Comparison of ENCODE assay signal across 9 mouse cellular contexts in the genomic region with DNA sequence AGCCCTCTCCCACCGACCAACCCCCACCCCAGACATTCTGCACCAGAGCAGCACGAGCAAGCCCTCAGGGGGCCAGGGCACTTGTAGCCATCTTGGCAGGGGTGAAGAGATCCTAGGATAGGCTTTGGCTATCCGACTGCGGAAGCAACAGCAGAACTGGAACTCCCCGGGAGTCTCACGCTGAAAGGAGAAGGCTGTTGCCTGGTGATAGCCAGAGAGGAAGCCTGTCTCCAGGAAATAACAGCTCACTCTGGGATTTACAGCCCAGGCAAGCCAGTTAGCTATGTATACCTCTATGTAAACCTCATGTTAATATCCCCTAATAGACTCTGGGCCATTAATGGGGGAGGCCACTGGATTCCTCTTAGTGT. TPM values are rescaled to one million over a fixed set of nuclear protein-coding genes. Genes with fewer than 3 reads are reported as not detected.
DNase-seq lines count a peak whose midpoint lies in the region; ATAC-seq and TF ChIP-seq lines count a peak whose summit lies in the region.
"Had no signal": no experiment of that assay in that cellular context is flagged by ENCODE, and none has a peak within 500 bp of the region (broad histone marks: within the 10 kb centered on the region; RNA-seq: fewer than 3 reads in every experiment).

No protein-coding gene starts in this region.

- 24% methylated on average over 6 of the region's 6 CpGs for WGBS in kidney, adult 2 months
- WGBS in heart, embryonic 14.5 days = 12% methylated on average over 6 of the region's 6 CpGs
- WGBS in liver, embryonic 11.5 days = 18% methylated on average over 6 of the region's 6 CpGs
- 18% methylated on average over 6 of the region's 6 CpGs for WGBS in stomach, embryonic 14.5 days

- TF ChIP-seq POLR2A in kidney, adult 2 months (IDR thresholded peaks at IDR 0.05; ENCODE audit: low read depth, low read length) = no peak

- peak; percentile 53 for DNase-seq in kidney, adult 2 months
- DNase-seq in kidney, adult 9 months = no peak
- DNase-seq in liver, embryonic 11.5 days (ENCODE audit: low spot score) = no peak
- DNase-seq in frontal cortex, postnatal 10 days (ENCODE audit: low spot score in 2 of 2) = no peak

- TF ChIP-seq CTCF in kidney, adult 2 months (conservative IDR thresholded peaks at IDR 0.05; ENCODE audit: insufficient read depth, insufficient read length, low read depth, low read length) = no peak

- H3K27me3 ChIP-seq in kidney, adult 2 months (replicated peaks; ENCODE audit: control insufficient read depth, insufficient read depth, low read length) = no peaks in the 10 kb centered on the region
- H3K27me3 ChIP-seq in heart, embryonic 14.5 days (ENCODE audit: control insufficient read depth, insufficient read depth, low read length) = no peaks in the 10 kb centered on the region
- H3K27me3 ChIP-seq in liver, embryonic 11.5 days (replicated peaks; ENCODE audit: control insufficient read depth, insufficient read depth, low read length) = no peaks in the 10 kb centered on the region
- H3K27me3 ChIP-seq in stomach, embryonic 14.5 days (ENCODE audit: control insufficient read depth, insufficient read depth, low read length) = no peaks in the 10 kb centered on the region
- H3K27me3 ChIP-seq: Patski had no signal

- H3K36me3 ChIP-seq in kidney, adult 2 months (ENCODE audit: control insufficient read depth, insufficient read depth, low read length) = no peaks in the 10 kb centered on the region
- peaks cover under 1% of the 10 kb centered on the region; the same call in 1 of the 2 replicates for H3K36me3 ChIP-seq in heart, embryonic 14.5 days (ENCODE audit: control insufficient read depth, insufficient read depth, low read length)
- H3K36me3 ChIP-seq in liver, embryonic 11.5 days (ENCODE audit: control insufficient read depth, insufficient read depth, low read length) = peaks cover 3% of the 10 kb centered on the region; the same call in 1 of the 2 replicates
- no peaks in the 10 kb centered on the region for H3K36me3 ChIP-seq in stomach, embryonic 14.5 days (ENCODE audit: control insufficient read depth, insufficient read depth, low read length)

- H3K9me3 ChIP-seq in heart, embryonic 14.5 days (ENCODE audit: control insufficient read depth, low read length) = no peaks in the 10 kb centered on the region
- no peaks in the 10 kb centered on the region for H3K9me3 ChIP-seq in liver, embryonic 11.5 days (ENCODE audit: control insufficient read depth, low read length)
- H3K9me3 ChIP-seq in stomach, embryonic 14.5 days (ENCODE audit: control insufficient read depth, low read depth, low read length) = no peaks in the 10 kb centered on the region

- 0 out of 2 replicates have a peak overlapping the region, but pooled peaks have one; percentile 13 for H3K4me2 ChIP-seq in heart, embryonic 14.5 days (ENCODE audit: low read length)
- peak overlapping the region; percentile 52 for H3K4me2 ChIP-seq in liver, embryonic 11.5 days
- peak overlapping the region; percentile 29 for H3K4me2 ChIP-seq in stomach, embryonic 14.5 days (replicated peaks; ENCODE audit: low read depth, low read length)

- peak; percentile 24; the same call in 1 of the 2 replicates for ATAC-seq in heart, embryonic 14.5 days (ENCODE audit: insufficient number of reproducible peaks, insufficient read depth, low FRiP score, low read depth)
- peak; percentile 29; the same call in 1 of the 2 replicates for ATAC-seq in liver, embryonic 11.5 days (replicated peaks; ENCODE audit: low FRiP score)
- ATAC-seq in stomach, embryonic 14.5 days (ENCODE audit: insufficient number of reproducible peaks, insufficient read depth, low FRiP score, low read depth) = peak; percentile 20; the same call in 1 of the 2 replicates
- ATAC-seq in monocyte, adult 5-6 weeks (replicated peaks; ENCODE audit: insufficient number of reproducible peaks, low FRiP score, low TSS enrichment, poor library complexity, severe bottlenecking) = no peak
- ATAC-seq: Patski had no signal

- peaks cover 5% of the 10 kb centered on the region for H3K4me1 ChIP-seq in kidney, adult 2 months (ENCODE audit: control insufficient read depth, insufficient read depth, low read length)
- peaks cover 21% of the 10 kb centered on the region for H3K4me1 ChIP-seq in brown adipose tissue, adult 24 weeks (ENCODE audit: control insufficient read depth, insufficient read depth, insufficient read length, low read length)
- peaks cover 29 to 31% of the 10 kb centered on the region in 2 experiments for H3K4me1 ChIP-seq in heart, embryonic 14.5 days (ENCODE audit: control insufficient read depth in 2 of 2, insufficient read depth in 2 of 2, low read length in 2 of 2)
- peaks cover 29% of the 10 kb centered on the region for H3K4me1 ChIP-seq in liver, embryonic 11.5 days (replicated peaks; ENCODE audit: control insufficient read depth, insufficient read depth, low read length)
- H3K4me1 ChIP-seq in stomach, embryonic 14.5 days (ENCODE audit: control insufficient read depth, insufficient read depth, low read length) = peaks cover 28% of the 10 kb centered on the region

- peak overlapping the region; percentile 69; the same call in 1 of the 2 replicates for H3K27ac ChIP-seq in kidney, adult 2 months (ENCODE audit: insufficient read depth, low read depth, low read length)
- H3K27ac ChIP-seq in brown adipose tissue, adult 24 weeks (replicated peaks; ENCODE audit: low read depth, low read length) = peak overlapping the region; percentile 89
- peak overlapping the region; percentile 55 to 77; a peak in 3 of 4 replicates for H3K27ac ChIP-seq in heart, embryonic 14.5 days (replicated peaks in 1 of 2; ENCODE audit: control insufficient read depth in 1 of 2, insufficient read depth in 1 of 2, low read depth in 2 of 2, low read length in 2 of 2)
- peak overlapping the region; percentile 68; the same call in 1 of the 2 replicates for H3K27ac ChIP-seq in liver, embryonic 11.5 days (ENCODE audit: low read depth, low read length)
- peak overlapping the region; percentile 83 for H3K27ac ChIP-seq in stomach, embryonic 14.5 days (ENCODE audit: low read length)

- H3K9ac ChIP-seq in heart, embryonic 14.5 days (ENCODE audit: low read length) = peak overlapping the region; percentile 41; the same call in 1 of the 2 replicates
- H3K9ac ChIP-seq in liver, embryonic 11.5 days (ENCODE audit: low read depth, low read length) = peak overlapping the region; percentile 43; the same call in 1 of the 2 replicates
- H3K9ac ChIP-seq in stomach, embryonic 14.5 days (replicated peaks; ENCODE audit: low read depth, low read length) = no peak overlapping the region

- peak overlapping the region; percentile 23 for H3K4me3 ChIP-seq in kidney, adult 2 months (ENCODE audit: insufficient read depth, low read depth, low read length)
- H3K4me3 ChIP-seq in brown adipose tissue, adult 24 weeks (ENCODE audit: insufficient read depth, low read depth, low read length) = peak overlapping the region; percentile 58
- H3K4me3 ChIP-seq in heart, embryonic 14.5 days (ENCODE audit: control insufficient read depth in 1 of 2, insufficient read depth in 1 of 2, low read depth in 1 of 2, low read length in 2 of 2) = no peak overlapping the region
- H3K4me3 ChIP-seq in liver, embryonic 11.5 days (ENCODE audit: low read depth, low read length) = 0 out of 2 replicates have a peak overlapping the region, but pooled peaks have one; percentile 6
- H3K4me3 ChIP-seq in stomach, embryonic 14.5 days (ENCODE audit: low read depth, low read length) = no peak overlapping the region

RNA-seq across cellular contexts. Expression of a gene that starts 1.3 kb away (rescaled TPM):
- polyA plus RNA-seq in kidney, adult 2 months (2012; rRNA removed) = 360 and 363 TPM in 2 replicates
- polyA plus RNA-seq in brown adipose tissue, adult 24 weeks (2012; ENCODE audit: insufficient read depth, insufficient read length, missing spikeins) = 86.8 and 88.8 TPM in 2 replicates
- polyA plus RNA-seq in heart, embryonic 14.5 days (2014; fragmentation: Nextera tagmentation; extraction: Ambion mirVana) = 7.2 and 12.7 TPM in 2 replicates
- polyA plus RNA-seq in liver, embryonic 11.5 days (2014; fragmentation: Nextera tagmentation; extraction: Ambion mirVana) = 23.3 and 27.8 TPM in 2 replicates
- polyA plus RNA-seq in stomach, embryonic 14.5 days (2014; fragmentation: Nextera tagmentation; extraction: Ambion mirVana) = 39.0 and 39.2 TPM in 2 replicates
- 16.7 to 76.6 TPM (median 44.4 TPM) in 3 replicates for total RNA-seq in monocyte, adult 5-6 weeks (2017)

RNA-seq across cellular contexts. Expression of a gene that starts 18.3 kb away (rescaled TPM):
- polyA plus RNA-seq in kidney, adult 2 months (2012; rRNA removed) = 42.6 and 53.0 TPM in 2 replicates
- 11.4 and 12.1 TPM in 2 replicates for polyA plus RNA-seq in brown adipose tissue, adult 24 weeks (2012; ENCODE audit: insufficient read depth, insufficient read length, missing spikeins)
- 12.0 and 19.2 TPM in 2 replicates for polyA plus RNA-seq in heart, embryonic 14.5 days (2014; fragmentation: Nextera tagmentation; extraction: Ambion mirVana)
- polyA plus RNA-seq in liver, embryonic 11.5 days (2014; fragmentation: Nextera tagmentation; extraction: Ambion mirVana) = 21.1 and 21.6 TPM in 2 replicates
- polyA plus RNA-seq in stomach, embryonic 14.5 days (2014; fragmentation: Nextera tagmentation; extraction: Ambion mirVana) = 21.8 and 25.7 TPM in 2 replicates
- 16.7 to 31.7 TPM (median 22.8 TPM) in 3 replicates for total RNA-seq in monocyte, adult 5-6 weeks (2017)

RNA-seq across cellular contexts. Expression of a gene that starts 27.5 kb away (rescaled TPM):
- 22.8 and 24.2 TPM in 2 replicates for polyA plus RNA-seq in kidney, adult 2 months (2012; rRNA removed)
- polyA plus RNA-seq in brown adipose tissue, adult 24 weeks (2012; ENCODE audit: insufficient read depth, insufficient read length, missing spikeins) = 9.1 and 14.7 TPM in 2 replicates
- 7.3 and 7.5 TPM in 2 replicates for polyA plus RNA-seq in heart, embryonic 14.5 days (2014; fragmentation: Nextera tagmentation; extraction: Ambion mirVana)
- polyA plus RNA-seq in liver, embryonic 11.5 days (2014; fragmentation: Nextera tagmentation; extraction: Ambion mirVana) = 4.6 and 5.0 TPM in 2 replicates
- polyA plus RNA-seq in stomach, embryonic 14.5 days (2014; fragmentation: Nextera tagmentation; extraction: Ambion mirVana) = 7.0 and 7.9 TPM in 2 replicates
- total RNA-seq in monocyte, adult 5-6 weeks (2017) = not detected in 3 replicates

RNA-seq across cellular contexts. Expression of a gene that starts 45.0 kb away (rescaled TPM):
- 78.7 and 83.3 TPM in 2 replicates for polyA plus RNA-seq in kidney, adult 2 months (2012; rRNA removed)
- 46.0 and 69.1 TPM in 2 replicates for polyA plus RNA-seq in brown adipose tissue, adult 24 weeks (2012; ENCODE audit: insufficient read depth, insufficient read length, missing spikeins)
- polyA plus RNA-seq in heart, embryonic 14.5 days (2014; fragmentation: Nextera tagmentation; extraction: Ambion mirVana) = 87.6 and 99.2 TPM in 2 replicates
- polyA plus RNA-seq in liver, embryonic 11.5 days (2014; fragmentation: Nextera tagmentation; extraction: Ambion mirVana) = 17.8 and 18.1 TPM in 2 replicates
- 101 and 109 TPM in 2 replicates for polyA plus RNA-seq in stomach, embryonic 14.5 days (2014; fragmentation: Nextera tagmentation; extraction: Ambion mirVana)
- 19.4 to 46.1 TPM (median 27.0 TPM) in 3 replicates for total RNA-seq in monocyte, adult 5-6 weeks (2017)

RNA-seq across cellular contexts. Expression of a gene that starts 58.3 kb away (rescaled TPM):
- polyA plus RNA-seq in kidney, adult 2 months (2012; rRNA removed) = 0.06 and 0.07 TPM in 2 replicates
- not detected in 2 replicates for polyA plus RNA-seq in brown adipose tissue, adult 24 weeks (2012; ENCODE audit: insufficient read depth, insufficient read length, missing spikeins)
- polyA plus RNA-seq in heart, embryonic 14.5 days (2014; fragmentation: Nextera tagmentation; extraction: Ambion mirVana) = 0.28 and 0.45 TPM in 2 replicates
- 0.14 TPM in 1 of 2 replicates, not detected in the other for polyA plus RNA-seq in liver, embryonic 11.5 days (2014; fragmentation: Nextera tagmentation; extraction: Ambion mirVana)
- 0.62 TPM in 1 of 2 replicates, not detected in the other for polyA plus RNA-seq in stomach, embryonic 14.5 days (2014; fragmentation: Nextera tagmentation; extraction: Ambion mirVana)
- 1.6 to 2.8 TPM in 2 of 3 replicates, not detected in the other for total RNA-seq in monocyte, adult 5-6 weeks (2017)

Comparison
In these comparisons a context has a peak if more than half of its experiments do, and no peak if none do; other contexts are left out.
1. H3K4me3 ChIP-seq: peak in kidney, adult 2 months (single experiment), brown adipose tissue, adult 24 weeks (single experiment) and liver, embryonic 11.5 days (single experiment); none in heart, embryonic 14.5 days (0 of 2) and stomach, embryonic 14.5 days (single experiment).
2. Peak in every context shown above with its lines, with median percentiles within 50 percentile points of each other: H3K27ac ChIP-seq and H3K4me2 ChIP-seq.